Mouse (Mus musculus) thymus, postnatal 4 days (tissue): ENCODE measurements around the gene Cenpa.
"Not testable (repeated sequence)": the region's sequence is repeated elsewhere in the genome, so short reads cannot be mapped to it uniquely, and the experiment has no call there.

Experiments
- DNase-seq: peaks from one replicate; pipeline ENCODE4 v3.0.0; 2021

Cenpa gene

GRCm38 (mm10) chr5:30647815-30648560 is 18.6 kb upstream of the Cenpa start, which contains the start of gene Slc35f6:
Gene Slc35f6, plus strand, starts transcription at chr5:30647933.
- peak; percentile 97 for DNase-seq

GRCm38 (mm10) chr5:30649558-30649957 is 17.0 kb upstream of the Cenpa start:
- DNase-seq, result no peak

DNA sequence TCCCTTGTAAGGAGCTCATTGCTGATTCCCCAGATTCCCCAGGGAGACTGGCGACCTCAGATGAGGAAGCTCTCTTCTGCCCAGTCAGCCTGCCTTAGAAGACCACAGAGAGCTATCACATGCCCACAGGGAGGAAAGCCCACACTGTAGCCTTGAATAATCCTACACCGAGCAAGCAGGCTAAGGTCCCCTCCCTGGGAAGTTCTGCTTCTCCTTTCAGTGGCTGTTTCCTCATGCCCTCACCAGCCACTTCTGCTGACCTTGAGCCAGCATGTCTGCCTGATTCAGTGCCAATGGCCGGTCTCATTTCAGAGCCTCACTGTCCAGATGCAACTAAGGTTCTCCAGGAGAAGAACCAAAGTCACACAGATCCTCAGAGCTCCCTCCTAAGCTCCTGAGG is 15.8 kb upstream of the Cenpa start:
- DNase-seq, result no peak

DNA sequence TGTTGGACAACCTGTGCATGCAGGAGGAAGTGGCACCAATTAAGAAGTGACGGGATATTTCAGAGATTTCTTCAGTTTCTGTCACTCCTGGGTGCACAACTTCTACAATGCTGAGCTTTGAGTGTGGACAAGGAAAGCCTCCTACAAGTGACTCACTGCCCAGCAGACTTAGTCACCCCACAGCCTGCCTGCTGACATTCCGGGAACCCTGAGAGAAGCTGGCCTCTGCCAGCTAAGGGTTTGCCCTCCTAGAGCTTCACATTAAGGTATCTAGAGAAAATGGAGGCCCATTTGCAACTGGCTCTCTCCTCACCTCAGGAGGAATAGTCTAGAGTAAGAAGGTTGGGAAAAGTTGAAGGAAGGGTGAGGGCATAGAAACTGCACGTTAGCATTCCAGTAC is 15.0 kb upstream of the Cenpa start:
- DNase-seq, result no peak

- no peak for DNase-seq
Measured at GRCm38 (mm10) chr5:30653246-30653645, 13.3 kb upstream of the Cenpa start.

- DNase-seq, result no peak
Measured at GRCm38 (mm10) chr5:30655042-30655441, 11.5 kb upstream of the Cenpa start.

- DNase-seq, result no peak
Measured at GRCm38 (mm10) chr5:30655526-30656195, 10.9 kb upstream of the Cenpa start.

- DNase-seq, result no peak
Measured at GRCm38 (mm10) chr5:30659042-30659441, 7.5 kb upstream of the Cenpa start.

DNA sequence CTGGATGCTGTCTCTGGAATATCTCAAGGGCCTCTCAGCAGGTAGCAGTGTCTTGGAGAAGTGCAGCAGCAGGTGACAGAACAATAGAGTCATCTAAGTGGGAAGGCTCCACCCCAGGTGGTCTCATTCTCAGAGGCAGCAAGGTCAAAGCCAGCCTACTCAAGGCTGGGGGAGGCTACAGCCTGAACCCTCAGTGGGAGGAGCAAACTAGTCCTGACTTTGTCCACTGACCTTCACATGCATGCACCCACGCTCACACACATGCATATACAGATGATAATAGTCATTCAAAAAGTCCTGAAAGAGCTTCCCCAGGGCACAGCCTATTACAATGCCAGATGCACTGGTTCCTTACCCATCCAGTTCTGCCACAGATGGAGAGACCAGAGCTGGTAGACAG is 6.3 kb upstream of the Cenpa start:
- no peak for DNase-seq

DNA sequence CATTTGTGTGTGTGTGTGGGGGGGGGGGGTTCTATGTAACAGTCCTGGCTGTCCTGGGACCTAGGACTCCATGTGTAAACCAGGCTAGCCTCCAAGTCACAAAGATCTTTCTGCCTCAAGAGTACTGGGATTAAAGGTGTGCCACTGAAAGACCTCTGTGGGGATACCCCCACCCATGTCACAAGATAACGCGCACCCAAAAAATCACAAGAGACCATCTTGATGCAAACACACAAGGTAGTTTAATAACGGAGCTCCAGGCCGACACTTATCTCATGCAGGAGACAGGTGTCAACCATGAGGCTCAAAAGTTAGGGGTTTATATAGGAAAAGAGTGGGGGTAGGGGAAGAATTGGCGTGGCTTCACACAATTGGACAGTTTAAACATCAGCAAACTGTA is 5.8 kb upstream of the Cenpa start:
- DNase-seq, result no peak

GRCm38 (mm10) chr5:30665360-30665759 is 1.2 kb upstream of the Cenpa start:
- no peak for DNase-seq

GRCm38 (mm10) chr5:30665968-30666367 is 609 bp upstream of the Cenpa start:
- no peak for DNase-seq

DNA sequence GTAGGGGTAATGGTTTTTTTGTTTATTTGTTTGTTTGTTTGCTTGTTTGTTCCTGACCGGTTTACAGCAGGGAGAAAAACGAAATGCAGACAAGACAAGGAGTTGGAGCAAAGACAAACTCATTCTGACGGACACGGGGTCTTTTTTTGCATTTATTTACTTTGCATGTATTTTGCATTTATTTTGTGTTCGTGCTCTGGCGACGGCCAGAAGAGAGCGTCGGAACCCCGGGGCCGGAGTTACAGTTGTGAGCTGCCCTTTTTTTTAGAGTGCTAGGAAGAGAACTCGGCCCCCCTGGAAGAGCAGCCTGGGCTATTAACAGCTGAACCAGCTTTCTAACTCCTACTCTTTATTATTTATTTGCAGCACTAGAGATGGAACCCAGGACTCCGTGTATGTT is 638 bp downstream of the Cenpa start:
- DNase-seq, result peak; percentile 29

DNA sequence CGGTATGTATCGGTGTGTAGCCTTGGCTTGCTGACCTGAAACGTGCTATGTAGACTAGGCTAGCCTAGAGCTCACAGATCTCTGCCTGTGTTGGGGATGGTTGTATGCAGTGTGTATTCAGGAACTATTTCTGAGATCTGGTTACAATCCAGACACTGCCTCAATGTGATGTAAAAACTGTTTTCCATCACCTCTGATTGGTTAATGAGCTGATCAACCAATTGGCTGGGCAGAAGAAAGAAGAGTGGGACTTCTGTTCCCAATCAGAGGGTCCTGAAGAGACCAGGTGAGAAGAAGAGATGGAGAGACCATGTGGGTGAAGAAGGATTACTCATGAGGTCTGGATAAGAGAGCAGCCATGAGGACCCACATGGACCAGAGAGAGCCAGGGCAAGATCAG is 1.1 kb downstream of the Cenpa start:
- DNase-seq, result no peak

GRCm38 (mm10) chr5:30668637-30669495 is 2.3 kb downstream of the Cenpa start:
- DNase-seq, result no peak

DNA sequence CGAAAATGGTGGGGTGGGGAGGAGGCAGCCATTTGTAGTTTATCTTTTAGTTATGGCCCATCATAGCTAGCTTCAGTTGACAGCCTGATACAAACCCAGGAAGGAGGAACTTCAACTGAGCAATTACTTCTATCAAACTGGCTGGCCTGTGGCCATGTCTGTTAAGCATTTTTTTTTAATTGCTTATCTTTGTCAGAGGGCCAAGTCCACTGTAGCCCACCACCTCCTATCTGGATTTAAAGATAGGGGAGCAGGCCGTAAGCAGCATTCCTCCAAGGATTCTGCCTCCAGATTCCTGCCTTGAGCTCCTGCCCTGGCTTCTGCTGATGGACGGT is 2.9 kb downstream of the Cenpa start:
- no peak for DNase-seq

DNA sequence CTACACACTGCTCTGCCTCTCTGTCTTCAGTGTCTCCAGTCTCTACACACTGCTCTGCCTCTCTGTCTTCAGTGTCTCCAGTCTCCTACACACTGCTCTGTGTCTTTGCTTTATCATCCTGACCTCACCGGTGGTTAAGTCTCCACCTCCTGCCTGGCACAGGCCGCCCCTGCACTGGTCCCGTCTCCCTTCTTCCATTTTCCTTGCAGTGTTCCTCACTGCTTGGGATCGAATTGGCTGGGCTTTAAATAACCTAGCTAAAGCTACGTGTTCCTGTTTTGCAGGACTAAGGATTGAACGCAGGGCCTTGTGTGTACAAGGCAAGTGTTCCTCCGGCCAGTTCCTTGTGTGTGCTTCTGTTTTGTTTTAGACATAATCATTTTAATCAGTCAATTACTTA is 3.5 kb downstream of the Cenpa start:
- no peak for DNase-seq

DNA sequence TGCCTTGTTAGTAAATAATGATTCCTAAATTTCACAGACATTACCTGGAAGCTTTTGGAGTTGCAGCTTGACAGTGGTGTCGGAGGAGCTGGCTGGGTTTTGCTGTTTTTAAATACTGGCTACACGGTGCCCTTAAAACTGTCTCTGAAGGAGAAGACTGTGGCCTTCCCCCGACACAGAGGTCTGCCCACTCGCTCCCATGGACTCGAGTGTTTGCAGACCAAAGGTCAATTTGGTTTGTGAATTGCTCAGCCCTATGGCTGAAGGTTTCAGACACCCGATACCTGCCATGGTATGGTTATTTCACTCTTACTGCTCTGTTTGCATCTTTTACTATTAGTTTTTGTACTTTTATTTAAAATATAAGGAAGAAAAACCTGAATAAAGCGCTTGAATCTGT is 7.4 kb downstream of the Cenpa start:
- no peak for DNase-seq

DNA sequence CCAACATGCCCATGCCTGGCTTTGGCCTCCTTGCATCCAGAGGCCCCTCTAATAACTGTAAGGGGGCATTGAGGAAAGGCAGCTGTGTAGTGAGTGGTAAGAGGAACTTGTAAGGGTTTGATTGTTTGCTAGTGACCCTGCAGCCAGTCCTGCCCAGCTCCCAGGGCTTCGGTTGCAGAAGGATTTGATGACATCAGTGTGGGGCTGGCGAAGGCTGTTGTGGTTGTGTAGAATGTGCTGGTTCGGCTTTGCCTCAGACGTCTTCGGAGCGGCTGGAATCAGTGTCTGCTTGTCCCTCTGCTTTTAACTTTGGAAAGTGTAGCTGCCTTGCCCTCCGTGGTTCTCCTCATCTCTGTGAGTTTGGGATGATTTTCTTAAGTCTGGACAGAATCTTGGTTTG is 10.2 kb downstream of the Cenpa start:
- no peak for DNase-seq

- DNase-seq, result not testable (repeated sequence)
Measured at GRCm38 (mm10) chr5:30678069-30678468, 11.5 kb downstream of the Cenpa start.

DNA sequence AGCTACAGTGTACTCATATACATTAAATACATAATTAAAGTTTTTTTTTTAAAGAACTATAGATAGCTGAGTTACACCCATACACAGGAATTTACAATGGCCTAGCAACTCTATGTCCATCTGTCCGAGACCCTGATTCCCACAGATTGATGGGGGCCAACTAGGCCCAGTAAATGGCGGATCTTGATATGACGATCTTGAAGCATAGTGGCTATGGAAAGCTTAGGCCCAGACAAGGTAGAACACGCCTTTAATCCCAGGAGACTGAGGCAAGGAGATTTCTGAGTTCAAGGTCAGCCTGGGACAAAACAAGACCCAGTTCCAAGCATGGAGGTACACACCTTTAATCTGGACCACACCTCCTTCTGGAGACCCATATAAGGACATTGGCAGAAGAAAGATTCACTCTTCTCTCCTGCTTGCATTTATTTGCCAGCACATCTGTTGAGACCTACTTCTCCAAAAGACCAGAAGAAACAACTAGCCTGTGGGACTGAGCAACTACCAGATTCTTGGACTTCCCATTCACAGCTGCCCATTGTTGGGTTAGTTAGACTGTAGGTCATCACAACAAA is 12.2 kb downstream of the Cenpa start:
- DNase-seq, result no peak

- no peak for DNase-seq
Measured at GRCm38 (mm10) chr5:30679593-30679992, 13.0 kb downstream of the Cenpa start.

DNA sequence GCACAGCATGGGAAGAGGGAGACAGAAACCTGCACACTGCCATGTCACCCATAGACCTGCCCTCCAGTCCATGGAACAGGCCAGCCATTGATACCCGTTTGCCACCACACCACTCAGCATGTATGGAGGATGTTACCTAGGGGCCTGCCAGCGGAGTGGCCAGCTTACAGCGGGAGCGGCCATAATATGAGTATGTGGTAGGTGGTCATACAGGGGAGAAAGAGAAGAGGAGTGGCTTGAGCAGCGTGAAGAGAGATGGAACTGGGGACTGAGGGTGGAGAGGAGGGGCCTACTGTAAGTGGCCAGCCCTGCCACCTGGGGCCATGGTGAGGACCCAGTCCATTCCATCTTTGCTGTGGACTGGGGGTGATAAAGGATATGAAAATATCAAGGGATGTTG is 15.4 kb downstream of the Cenpa start:
- no peak for DNase-seq
